In genomic region chr7:78660832-78661231, GRCm38 (mm10) we compare ENCODE assay signal across 17 mouse cellular contexts.
A peak's percentile ranks its signal among the peaks of the same experiment; 100 is the strongest.
DNase-seq lines count a peak whose midpoint lies in the region; TF ChIP-seq lines count a peak whose summit lies in the region.
"Had no signal": no experiment of that assay in that cellular context is flagged by ENCODE, and none has a peak within 500 bp of the region (broad histone marks: within the 10 kb centered on the region; RNA-seq: fewer than 3 reads in every experiment).

No protein-coding gene starts in this region.

- no peak overlapping the region for H3K4me3 ChIP-seq in lung, adult 2 months (replicated peaks; ENCODE audit: extremely low read depth, low read depth, low read length)
- H3K4me3 ChIP-seq: forebrain, embryonic 13.5 days; heart, embryonic 13.5 days; kidney, embryonic 15.5 days; neural tube, embryonic 12.5 days had no signal

- 71% methylated on average over 7 of the region's 7 CpGs for WGBS in lung, adult 2 months

- TF ChIP-seq CTCF in lung, adult 2 months (IDR thresholded peaks at IDR 0.05; ENCODE audit: insufficient read depth, low read length), result no peak

- TF ChIP-seq POLR2A in lung, adult 2 months (IDR thresholded peaks at IDR 0.05; ENCODE audit: borderline replicate concordance, extremely low read depth, low read depth, low read length), result no peak

- peak; percentile 12 for DNase-seq in ovary, adult 18-20 months (ENCODE audit: low spot score)
- DNase-seq in ovary, postnatal 10 days (ENCODE audit: low spot score), result no peak
- peak; percentile 66 to 71 for DNase-seq in frontal cortex, postnatal 36 days (ENCODE audit: low spot score in 2 of 2)
- peak; percentile 71 for DNase-seq in right cerebral cortex, adult 18-20 months
- DNase-seq in testis, postnatal 14 days (ENCODE audit: low spot score), result peak; percentile 19
- no peak for DNase-seq in urinary bladder, postnatal 36 days (ENCODE audit: low spot score in 2 of 2)
- DNase-seq in lung, adult 2 months, result no peak
- DNase-seq: adrenal gland, postnatal 14 days; cerebellum, adult 9-11 months; embryo, embryonic 11 days; gastrocnemius, postnatal 25 days; liver; retina, postnatal 1 day had no signal

- no peaks in the 10 kb centered on the region for H3K4me1 ChIP-seq in lung, adult 2 months (ENCODE audit: control insufficient read depth, insufficient read depth, low read length)
- H3K4me1 ChIP-seq: forebrain, embryonic 13.5 days; heart, embryonic 13.5 days; kidney, embryonic 15.5 days had no signal

Comparison
In these comparisons a context has a peak if more than half of its experiments do, and no peak if none do; other contexts are left out.
1. DNase-seq: peak in ovary, adult 18-20 months (single experiment), frontal cortex, postnatal 36 days (2 of 2), right cerebral cortex, adult 18-20 months (single experiment) and testis, postnatal 14 days (single experiment); none in ovary, postnatal 10 days (single experiment), urinary bladder, postnatal 36 days (0 of 2) and lung, adult 2 months (single experiment).